Mouse (Mus musculus) cerebral cortex, adult 2 months (tissue): ENCODE measurements around the gene Taldo1.

Experiments
- WGBS: fragments of 180-500 bp; shearing (Covaris S2); methylation state at CpG from one replicate; pipeline ENCODE4 v1.1.7; 2018; 5-methylcytosine and 5-hydroxymethylcytosine counted together

Taldo1 gene

DNA sequence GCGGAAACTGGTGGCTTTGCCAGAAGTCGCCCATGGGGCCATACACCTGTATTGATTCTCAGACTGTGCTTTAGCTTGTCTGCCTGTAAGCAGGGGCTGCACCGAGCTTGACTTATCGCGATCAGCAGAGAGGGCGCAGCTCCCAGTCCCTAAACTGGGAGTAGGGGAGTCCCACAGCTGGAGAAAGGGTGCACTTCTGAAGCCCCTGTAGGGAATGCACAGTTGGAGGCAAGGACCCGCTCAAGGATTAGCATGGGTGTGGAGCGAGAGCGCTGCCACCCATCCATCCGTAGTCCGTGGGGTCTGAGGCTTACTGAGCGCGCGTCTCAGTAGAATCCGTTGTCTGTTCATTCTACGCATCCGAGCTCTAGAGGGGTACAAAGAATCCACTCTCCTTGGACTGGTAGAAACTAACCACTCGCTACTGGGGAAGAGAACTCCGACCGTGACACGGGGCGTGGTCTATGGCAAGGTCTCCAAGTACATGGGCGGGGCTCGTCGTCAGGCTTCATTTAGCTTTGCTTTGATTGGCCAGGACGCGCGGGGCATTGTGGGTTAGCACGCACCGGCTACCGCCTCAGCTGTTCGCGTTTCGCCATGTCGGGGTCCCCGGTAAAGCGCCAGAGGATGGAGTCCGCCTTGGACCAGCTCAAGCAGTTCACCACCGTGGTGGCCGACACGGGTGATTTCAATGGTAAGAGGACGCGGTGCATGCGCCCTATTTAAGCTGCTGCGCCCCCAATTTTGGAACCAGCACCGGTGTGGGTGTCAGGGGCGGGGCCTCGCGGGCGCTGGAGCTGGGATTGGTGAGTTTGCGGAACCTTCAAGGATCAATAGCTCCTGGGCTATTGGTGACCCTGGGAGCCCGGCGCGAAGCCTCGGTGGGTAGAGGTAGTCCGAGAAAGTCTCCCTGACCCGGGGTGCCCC lies at the start of gene Taldo1:
Gene Taldo1 (plus strand): TSS at position 575 of the 927 bp plus-strand sequence.
- under 1% methylated on average over 57 of the region's 57 CpGs for WGBS

DNA sequence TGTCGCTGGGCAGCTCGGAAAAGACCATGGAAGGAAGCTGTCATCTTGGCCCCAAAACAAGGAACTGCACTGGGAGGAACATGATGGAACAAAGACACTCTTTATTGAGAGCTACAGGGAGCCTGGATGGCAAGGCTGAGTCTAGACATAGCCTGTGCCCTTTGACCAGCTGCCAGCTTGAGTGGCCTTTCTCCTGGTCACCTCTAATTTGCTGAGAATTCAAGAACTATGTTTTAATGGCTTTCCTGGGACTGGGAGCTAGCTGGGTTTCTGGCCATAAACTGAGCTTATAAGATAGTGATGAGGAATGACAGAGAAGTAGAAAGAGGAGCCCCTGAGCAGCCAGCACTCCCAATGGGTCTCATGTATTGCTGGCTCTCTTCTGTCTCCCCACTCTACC lies 48.8 kb upstream of the Taldo1 start:
- 53% methylated on average over 2 of the region's 2 CpGs for WGBS

DNA sequence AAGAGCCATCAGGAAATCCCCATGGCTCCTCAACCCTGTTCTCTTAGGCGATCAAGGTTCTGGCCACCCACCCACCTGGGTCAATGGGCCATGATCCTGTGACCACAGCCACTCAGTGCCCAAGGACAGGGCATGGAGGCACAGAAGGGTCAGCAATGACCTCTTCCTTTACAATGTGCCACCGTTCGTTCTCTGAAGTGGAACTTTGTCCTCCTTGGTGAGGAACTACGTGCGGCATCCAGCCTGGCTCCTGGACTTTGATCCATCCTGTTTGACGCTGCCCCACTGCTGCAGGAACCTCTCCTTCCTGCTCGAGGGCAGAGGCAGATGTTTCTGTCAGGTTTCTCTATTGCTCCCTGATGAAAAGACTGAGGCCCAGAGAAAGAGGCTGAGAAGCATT lies 48.3 kb upstream of the Taldo1 start:
- 76% methylated on average over 7 of the region's 7 CpGs for WGBS

DNA sequence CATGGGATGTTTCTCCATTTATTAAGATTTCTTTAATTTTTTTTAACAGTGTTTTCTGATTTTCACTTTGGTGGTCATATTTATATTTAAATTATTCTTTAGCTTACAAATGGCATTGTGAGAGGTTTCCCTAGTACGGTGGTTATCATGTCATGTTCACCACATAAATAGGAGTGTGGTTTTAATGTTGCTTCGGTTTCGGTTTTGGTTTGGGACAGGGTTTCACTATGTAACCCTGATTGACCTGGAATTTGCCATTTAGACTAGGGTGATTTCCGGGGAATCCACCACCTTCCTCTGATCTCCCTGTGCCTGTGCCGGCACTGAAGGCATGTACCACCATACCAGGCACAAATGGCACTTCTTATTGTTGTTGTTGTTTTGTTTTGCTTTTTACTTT lies 47.2 kb upstream of the Taldo1 start:
- WGBS = 94% methylated on average over 5 of the region's 5 CpGs

DNA sequence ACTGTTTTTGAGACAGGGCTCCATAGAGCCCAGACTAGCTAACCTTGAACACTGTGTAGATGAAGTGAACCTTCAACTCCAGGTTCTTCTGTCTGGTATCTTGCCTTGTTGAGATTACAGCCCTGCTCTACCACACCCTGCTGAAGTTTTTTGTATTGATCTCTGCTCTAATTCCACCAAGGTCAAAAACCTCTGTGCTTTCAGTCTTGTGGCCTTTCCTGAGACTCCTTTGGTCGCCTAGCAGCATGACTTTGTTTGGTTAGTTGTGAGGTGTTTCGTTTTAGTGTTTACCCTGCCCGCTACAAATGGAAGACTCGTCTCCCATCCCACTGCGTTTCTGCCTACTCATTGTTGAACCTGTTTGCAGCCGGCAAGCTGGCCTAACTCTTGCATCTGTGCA lies 40.9 kb upstream of the Taldo1 start:
- WGBS = 83% methylated on average over 6 of the region's 6 CpGs

DNA sequence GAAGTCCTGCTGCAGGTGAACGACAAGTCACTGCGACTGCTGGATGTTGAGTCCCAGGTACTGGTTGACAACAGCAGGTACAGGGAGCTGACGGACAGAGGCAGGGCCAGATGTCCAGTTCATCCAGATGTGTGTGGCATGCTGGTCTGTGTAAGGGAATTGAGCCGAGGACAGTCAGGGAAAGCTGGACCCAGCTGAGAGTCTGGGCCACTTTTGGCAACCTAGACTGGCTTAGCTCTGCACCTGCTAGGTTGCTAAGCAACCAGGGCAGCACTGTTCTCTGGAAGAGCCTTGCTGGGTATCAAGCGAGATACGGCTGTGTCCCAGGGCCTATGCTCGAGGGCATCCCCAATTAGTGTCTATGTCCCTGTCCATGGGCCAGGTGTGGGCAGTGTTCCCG lies 36.9 kb upstream of the Taldo1 start:
- WGBS = 58% methylated on average over 8 of the region's 8 CpGs

DNA sequence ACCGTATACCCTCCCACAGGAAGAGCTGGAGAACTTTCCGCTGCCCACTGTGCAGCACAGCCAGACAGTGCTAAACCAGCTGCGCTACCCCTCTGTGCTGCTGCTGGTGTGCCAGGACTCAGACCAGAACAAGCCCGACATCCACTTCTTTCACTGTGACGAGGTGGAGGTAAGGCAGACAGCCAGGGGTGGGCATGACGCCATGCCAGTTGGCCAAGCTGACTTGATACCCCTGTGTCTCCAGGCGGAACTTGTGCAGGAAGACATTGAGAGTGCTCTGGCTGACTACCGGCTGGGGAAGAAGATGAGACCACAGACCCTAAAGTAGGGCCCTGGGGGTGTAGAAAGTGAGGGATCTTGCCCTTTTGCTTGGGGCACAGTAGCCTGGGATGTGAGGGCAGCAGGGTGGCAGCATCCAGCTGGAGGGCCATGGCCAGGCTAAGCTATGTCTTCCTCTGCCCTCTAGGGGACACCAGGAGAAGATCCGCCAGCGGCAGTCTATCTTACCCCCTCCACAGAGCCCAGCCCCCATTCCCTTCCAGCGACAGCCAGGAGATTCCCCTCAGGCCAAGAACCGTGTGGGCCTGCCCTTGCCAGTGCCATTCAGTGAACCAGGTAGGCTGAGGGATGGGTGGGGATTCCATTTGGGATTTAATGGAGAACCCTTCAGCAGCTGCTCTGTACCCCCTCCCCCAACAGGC lies 36.2 kb upstream of the Taldo1 start:
- WGBS = 46% methylated on average over 12 of the region's 12 CpGs

DNA sequence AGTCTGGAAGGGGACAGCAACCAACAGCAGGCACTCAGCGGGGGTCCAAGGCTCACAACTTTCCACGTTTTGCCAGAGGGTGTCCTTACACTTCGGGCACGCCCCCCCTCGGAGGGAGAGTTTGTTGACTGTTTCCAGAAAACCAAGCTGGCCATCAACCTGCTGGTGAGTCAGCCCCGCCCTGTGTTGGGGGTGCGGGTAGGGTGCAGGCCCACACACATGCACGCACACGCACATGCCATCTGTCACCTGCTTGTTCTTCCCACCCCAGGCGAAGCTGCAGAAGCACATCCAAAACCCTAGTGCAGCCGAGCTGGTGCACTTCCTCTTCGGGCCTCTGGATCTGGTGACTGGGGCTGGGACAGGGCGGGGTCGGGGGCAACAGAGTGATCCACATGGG lies 35.0 kb upstream of the Taldo1 start:
- WGBS = 61% methylated on average over 14 of the region's 14 CpGs

DNA sequence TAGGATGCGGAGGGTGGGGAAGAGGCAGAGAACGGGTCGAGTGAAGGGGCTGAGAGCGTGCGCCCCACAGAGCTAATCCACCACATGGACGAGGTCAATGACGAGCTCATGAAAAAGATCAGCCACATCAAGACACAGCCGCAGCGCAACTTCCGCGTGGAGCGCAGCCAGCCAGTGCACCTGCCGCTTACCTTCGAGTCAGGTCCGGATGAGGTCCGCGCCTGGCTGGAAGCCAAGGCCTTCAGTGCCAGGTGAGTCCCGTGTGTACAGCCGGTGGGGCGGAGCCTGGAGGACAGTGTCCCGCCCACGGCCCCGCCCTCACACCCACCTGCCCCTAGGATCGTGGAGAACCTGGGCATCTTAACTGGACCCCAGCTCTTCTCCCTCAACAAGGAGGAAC lies 30.5 kb upstream of the Taldo1 start:
- WGBS = 23% methylated on average over 24 of the region's 24 CpGs

DNA sequence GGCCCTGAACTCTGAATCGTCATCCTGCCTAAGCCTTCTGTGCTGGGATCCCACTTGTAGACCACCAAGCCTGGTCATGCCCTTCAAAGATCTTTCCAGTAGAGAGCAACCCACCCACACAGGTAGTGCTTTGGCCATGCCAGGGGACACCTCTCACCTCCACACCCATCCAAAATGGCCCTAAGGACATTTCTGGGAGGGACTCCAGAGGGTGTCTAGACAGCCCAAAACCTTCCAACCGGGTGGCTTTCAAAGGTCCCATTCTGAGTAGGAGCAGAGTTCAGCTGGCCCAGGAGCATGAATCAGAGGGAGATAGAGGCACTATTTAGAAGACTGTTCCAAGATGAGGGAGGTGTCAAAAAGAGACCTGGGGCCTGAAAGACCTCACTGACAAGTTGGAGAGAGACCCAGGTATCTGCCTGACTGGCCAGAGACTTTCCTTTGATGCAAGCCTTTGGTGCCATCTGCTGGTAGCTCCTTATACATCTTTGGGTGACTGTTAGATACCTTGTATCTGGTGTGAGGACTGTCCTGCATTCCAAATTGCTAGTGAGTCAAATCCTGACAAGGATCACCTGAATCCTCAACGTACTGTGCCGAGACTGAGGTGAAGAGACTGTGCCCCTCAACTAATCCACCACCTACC lies 28.8 kb upstream of the Taldo1 start:
- 56% methylated on average over 4 of the region's 4 CpGs for WGBS

DNA sequence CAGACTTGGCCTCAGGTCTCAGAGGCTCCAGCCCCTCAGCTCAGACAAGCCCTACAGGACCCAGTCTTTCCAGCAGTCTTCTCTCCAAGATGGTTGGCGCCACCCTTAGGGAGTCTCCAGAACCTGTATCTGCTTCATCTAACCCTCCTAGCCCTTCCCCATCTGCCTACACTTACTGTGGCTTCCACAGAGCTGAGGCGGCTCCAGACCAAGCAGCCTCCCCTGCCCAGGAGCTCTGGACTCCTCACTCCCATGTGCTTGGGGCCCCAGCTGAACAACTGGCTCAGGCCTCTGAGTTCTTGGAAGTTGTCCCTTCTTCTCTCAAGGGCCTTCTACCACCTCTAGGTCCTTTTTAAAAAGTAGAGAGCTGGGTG lies 28.3 kb upstream of the Taldo1 start:
- 66% methylated on average over 2 of the region's 2 CpGs for WGBS

DNA sequence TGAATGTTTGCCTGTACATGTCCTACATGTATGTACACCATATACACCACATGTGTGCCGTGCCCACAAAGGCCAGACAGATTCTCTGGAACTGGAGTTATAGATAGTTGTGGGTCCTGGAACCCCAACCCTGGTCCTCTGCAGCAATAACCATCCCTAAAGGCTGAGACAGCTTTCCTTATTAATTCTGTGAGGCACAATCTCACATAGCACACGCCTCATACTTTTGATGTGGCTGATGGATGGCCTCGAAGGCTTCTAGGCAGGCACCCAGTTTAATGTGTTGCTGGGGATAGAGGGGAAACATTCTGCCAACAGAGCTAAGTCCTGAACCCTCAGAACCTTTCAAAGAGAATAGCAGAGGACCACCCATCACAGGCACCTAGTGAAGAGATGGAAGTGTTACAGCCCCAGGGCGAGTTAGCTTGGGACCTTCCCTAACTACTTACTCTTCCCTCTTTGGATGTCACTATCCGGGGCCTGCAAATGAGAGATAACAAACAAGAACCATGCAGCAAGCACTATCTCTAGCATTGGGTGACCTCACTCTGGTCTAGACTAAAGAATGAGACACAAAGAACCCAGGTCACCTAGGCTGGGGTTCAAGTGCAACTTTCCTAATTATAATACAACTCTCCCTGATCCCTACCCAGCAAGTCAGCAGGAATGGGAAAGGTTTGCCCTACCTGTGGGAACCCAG lies 27.5 kb upstream of the Taldo1 start:
- 73% methylated on average over 5 of the region's 5 CpGs for WGBS

DNA sequence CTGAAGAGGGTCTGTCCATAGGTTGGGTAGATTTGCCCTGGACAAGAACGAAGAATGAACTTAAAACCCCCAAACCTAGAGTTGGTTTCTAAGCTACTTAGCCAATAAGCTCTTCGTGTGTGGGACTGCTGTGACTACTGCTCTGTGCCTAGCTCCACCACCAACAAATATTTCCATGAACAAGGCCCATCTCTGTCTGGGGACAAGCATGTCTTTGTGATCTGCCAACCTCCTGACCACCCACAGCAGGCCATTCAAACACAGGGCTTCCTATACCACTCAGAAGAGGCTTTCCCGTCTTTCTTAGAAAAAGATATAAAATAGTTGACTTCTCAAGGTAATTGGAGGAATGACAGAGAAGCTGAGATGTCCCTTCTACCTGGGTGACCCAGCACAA lies 27.0 kb upstream of the Taldo1 start:
- 70% methylated on average over 3 of the region's 3 CpGs for WGBS

DNA sequence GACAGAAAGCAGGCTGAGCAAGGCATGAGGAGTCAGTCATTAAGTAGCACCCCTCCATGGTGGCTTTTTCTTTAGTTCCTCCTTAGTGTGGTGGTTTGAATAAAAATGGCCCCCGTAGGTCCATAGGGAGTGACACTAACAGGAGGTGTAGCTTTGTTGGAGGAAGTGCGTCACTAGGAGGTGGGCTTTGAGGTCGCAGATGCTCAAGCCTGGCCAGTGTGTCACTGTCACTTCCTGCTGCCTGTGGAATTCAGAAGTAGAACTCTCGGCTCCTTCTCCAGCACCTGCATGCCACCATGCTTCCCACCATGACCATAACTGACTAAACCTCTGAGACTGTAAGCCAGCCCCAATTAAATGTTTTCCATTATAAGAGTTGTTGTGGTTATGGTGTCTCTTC lies 24.6 kb upstream of the Taldo1 start:
- 83% methylated on average over 4 of the region's 4 CpGs for WGBS

DNA sequence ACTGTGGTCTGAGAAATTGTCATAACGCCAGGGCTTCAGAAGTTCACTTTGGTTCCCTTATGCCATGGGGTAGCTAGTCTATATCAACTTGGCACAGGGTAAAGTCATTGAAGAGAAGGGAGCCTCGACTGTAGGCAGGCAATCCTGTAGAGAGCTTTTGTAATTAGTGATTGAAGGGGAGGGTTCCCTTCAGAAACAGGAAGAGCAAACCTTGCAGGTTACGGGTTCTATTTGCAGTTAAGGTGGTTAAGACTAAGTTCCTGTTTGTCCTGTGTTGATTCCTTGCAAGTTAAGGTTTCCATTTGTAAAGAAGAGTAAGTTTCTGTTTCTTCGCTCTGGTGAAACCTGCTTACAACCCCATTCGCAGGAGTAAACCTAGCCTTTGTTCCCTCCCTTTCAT lies 22.1 kb upstream of the Taldo1 start:
- 76% methylated on average over 5 of the region's 5 CpGs for WGBS

DNA sequence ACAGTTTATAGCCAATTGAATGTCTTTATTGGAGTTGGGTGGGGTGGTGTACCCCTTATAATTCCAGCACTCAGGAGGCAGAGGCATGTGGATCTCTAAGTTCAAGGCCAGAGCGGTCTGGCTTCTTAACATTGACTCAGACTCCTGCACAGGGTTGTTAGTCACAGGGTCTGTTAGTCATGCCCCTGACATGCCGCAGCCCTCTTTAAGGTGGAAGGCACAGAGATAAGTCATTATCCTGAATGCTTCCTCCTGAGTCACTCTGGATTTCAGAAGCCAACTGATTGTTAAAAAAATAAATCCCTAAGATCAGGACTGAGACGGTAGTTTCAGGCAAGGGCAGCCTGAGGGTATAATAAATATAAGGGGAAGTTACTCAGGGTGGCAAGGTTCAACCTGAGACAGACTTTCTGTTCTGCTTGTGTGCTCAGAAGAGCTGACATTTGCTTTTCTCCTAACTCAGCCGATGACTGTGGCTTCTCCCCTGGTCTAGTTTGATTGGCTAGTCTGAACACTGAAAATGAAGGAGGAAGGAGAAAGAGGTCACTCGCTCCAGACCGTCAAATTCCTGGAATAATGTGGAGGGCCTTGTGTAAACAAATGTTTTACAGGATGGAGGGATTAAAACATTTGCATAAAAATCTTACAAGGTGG lies 19.9 kb upstream of the Taldo1 start:
- WGBS = 75% methylated on average over 6 of the region's 6 CpGs

DNA sequence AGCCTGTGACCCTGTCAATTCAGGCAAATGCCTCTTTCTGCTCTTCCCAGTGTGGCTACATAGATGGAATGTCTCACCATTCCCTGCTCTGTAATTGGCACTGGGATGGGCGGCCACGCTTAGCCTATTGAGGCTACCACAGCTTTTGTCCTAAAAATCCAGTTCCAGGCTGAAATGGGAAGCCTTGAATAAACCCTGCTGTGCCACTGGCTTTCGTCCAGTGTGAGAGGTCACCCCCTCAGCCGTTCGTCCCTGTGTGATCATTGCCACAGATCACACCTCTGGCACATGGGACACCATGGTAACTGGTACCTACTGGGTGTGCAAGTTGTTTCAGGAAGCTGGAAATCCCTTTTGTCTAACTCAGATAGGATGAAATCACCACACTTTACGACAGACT lies 18.4 kb upstream of the Taldo1 start:
- WGBS = 58% methylated on average over 6 of the region's 6 CpGs

DNA sequence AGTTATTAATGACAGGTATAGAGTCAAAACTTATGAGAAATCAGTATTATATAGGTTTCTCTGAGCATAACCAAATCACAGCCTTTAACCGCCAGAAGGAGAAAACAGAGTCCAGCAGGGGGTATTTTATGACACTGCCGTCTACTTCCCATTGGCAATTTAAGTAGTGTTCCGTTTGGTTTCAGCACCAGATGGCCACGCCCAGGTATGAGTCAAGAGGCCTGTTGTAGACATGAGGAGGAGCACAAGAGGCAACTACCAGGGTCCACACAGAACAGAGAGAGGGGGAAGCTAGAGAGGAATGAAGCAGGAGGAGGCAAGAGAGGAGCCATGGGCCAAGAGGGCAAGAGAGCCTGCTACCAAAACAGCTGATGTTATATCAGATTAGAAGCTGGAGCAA lies 12.4 kb upstream of the Taldo1 start:
- 71% methylated on average over 4 of the region's 4 CpGs for WGBS

DNA sequence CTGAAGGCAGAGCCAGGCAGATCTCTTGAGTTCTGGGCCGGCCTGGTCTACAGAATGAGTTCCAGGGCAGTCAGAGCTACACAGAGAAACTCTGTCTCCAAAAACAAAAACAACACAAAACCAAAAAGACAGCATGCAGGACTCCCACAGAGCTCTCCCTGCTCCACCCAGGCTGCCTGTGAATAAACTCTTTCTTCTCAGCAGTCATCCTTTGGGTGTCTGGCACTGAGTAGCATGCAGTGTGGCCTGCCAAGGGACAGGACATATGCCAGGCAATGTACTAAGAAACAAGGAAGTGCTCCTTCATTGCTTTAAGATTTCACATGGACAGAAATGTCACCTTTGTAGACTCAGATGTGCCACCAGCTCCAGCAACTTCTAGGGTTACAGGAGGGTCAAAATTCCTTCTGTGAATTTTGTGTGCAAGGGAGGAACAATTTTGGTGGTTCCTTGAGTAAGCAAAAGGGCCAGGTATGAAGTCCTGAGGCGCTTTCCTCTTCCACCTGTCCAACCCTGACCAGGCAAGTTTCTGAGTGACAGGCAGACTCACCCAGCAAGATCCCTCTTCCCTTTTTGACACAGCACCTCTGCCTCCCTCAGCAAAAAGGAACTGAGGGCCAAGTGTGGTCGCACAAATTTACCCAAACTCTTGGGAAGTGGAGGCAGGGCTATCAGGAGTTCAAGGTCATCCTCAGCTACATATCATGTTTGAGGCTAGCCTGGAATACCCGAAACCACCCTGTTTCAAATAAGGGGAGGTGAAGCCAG lies 10.7 kb upstream of the Taldo1 start:
- WGBS = 82% methylated on average over 4 of the region's 4 CpGs

DNA sequence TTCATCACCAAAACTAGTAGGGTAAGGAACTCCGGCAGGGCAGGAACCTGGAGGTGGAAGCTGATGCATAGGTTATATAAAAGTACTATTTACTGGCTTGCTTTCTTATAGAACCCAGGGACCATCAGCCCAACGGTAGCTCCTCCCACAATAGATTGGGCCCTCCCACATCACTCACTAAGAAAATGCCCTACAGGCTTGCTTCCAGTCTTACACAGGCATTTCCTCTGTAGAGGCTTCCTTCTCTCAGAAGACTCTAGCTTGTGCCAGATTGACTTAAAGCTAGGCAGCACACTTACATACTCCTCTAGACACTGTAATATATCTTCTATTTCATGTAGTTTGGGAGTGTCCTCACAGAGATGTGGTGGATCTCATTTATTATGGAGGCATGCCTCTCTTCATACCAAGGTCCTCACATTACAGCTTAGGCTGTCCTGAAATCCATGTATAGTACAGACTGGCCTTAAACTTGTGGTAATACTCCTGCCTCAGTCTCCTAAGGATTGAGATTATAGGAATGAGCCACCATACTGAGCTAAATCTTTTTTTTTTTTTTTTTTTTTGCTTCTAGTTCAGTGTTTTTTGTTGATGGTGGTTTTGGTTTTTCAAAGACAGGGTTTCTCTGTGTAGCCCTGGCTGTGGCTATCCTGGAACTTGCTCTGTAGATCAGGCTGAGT lies 4.1 kb upstream of the Taldo1 start:
- WGBS = 54% methylated on average over 2 of the region's 2 CpGs
